Mouse (Mus musculus) gastrocnemius, postnatal 4 days (tissue): ENCODE data around the gene Galnt10. TPM values are rescaled to one million over a fixed set of nuclear protein-coding genes. Genes with fewer than 3 reads are reported as not detected.
"Not testable (repeated sequence)": the region's sequence is repeated elsewhere in the genome, so short reads cannot be mapped to it uniquely, and the experiment has no call there.

Source experiments
- DNase-seq, 2 experiments: peaks; one replicate each; pipeline ENCODE4 v3.0.0; 2021 to 2022; ENCODE audit warnings: low spot score in 2 of 2, mixed read lengths in 2 of 2
- total RNA-seq, 2 experiments: library from RNA; stranded (reverse); gene quantifications; 2 replicates each; pipeline ENCODE4 v1.2.3; 2021

Gene Galnt10
- total RNA-seq, 2 experiments from 2014 or later, result 16.9 to 18.8 TPM

DNA sequence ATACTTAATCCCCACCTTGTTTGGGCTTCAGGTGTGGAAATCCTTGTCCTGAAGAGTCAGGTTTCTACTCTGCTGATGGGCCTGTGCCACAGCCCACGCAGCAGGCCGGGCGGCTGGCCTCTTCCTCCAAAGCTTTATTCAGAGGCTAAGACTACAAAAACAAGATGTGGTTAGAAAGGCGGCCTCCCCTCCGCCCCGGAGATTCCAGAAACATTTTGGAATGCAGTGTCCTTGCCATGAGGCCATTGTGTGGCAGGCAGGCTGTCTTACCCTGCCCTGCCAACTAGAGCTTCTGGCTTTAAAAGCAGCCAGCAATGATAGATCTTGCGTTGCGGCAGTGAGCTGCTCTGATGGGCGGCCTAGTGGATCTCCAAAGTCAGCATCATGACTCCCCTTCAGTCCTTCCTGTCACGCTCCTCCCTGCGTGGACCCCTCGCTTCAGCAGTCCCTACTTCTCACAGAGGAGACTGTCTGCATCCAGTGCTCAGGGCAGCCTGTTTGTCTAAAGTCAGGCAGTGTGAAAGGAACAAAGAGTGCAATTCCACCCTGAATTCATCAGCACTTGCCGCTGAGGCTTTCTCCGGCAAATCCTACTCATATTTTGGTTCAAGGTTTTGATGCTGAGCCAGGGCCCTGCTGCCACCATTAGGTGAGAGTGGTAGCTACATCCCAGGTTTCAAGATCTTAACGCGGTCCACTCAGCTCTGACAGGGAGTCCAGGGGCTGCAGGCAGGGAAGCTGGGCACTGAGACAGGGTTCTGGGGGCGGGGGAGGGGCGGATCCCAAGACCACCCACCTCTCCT, 141.6 kb downstream of the Galnt10 start:
- DNase-seq, result peak in 1 of 2 experiments; percentile 43

- DNase-seq, result no peak
Observed at GRCm38 (mm10) chr11:57787913-57788312, 142.7 kb downstream of the Galnt10 start.

DNA sequence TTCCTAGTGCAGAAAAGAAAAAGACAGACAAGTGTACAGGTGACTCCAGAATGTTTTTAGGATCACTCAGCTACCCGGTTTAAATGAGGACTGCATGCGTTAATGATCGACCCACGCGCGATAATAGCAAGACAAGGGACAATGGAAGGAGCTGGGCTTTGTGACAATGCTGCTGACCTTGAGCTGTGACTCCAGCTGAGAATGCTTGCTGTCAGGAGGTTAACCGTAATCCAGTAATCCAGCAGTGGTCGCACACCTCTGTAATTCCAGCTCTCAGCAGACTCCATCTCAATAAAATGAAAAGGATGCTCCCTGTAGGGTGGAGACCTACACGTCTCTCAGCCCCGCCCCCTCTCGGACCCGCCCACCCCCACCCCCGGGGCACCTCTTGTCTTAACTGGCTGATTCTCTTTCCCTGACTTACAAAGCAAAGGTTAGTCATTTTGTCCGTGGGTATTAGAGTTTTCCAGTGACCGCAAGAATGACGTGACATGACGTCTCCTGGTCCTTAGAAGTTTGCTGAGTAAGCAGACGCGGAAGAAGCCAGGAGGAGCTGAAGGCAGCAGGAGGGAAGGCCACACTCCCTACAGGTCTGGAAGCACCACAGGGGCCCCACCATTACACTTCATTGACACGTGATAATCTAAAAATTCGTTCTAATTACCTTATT, 145.8 kb downstream of the Galnt10 start:
- DNase-seq, result no peak

DNA sequence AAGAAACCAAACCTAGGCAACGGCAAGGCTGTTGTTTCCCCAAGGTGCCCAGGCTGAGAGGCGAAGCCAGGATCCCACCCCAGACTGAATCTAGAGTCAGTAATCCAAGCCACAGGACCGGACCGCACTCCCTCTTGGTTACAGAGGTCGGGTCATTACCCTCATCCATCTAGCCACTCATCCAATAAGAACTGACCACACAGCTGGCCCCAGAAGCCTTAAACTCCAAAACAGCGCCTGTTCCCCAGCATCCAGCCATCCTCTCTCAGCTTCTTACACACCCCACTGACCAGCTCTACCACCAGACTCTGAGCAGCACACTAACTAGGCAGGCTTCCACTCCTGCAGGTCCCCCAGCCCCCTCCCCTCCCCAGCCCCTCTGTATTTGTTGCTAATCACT, 149.8 kb downstream of the Galnt10 start:
- no peak for DNase-seq

GRCm38 (mm10) chr11:57797828-57798227, 152.6 kb downstream of the Galnt10 start:
- no peak for DNase-seq

- DNase-seq, result no peak
Observed at GRCm38 (mm10) chr11:57799456-57799855, 154.2 kb downstream of the Galnt10 start.

GRCm38 (mm10) chr11:57800266-57800951, 155.2 kb downstream of the Galnt10 start:
- no peak for DNase-seq

GRCm38 (mm10) chr11:57800971-57801765, 155.9 kb downstream of the Galnt10 start, which contains the start of gene Sap30l:
TSS of gene Sap30l (plus strand) at chr11:57801637.
- DNase-seq, result peak; percentile 92 to 96

- peak; percentile 71 to 78 for DNase-seq
Observed at GRCm38 (mm10) chr11:57801766-57802510, 156.7 kb downstream of the Galnt10 start.

DNA sequence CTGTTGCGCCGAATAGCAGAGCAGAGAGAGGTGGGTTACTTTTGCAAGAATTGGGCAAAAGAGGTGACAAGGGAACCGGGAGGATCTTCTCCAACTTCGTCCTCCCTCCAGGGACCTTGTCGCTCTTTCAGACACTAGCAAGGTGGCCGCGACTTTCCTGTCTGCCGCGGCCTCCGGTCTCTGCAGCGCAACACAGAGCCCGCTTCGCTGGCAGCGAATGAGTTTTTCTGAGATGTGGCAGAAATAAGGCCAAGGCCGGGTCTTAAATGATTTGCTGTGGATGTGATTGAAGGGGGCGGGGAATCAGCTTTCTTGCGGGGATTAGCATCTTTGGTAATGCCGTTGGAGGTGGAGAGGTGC, 157.2 kb downstream of the Galnt10 start:
- DNase-seq, result no peak

DNA sequence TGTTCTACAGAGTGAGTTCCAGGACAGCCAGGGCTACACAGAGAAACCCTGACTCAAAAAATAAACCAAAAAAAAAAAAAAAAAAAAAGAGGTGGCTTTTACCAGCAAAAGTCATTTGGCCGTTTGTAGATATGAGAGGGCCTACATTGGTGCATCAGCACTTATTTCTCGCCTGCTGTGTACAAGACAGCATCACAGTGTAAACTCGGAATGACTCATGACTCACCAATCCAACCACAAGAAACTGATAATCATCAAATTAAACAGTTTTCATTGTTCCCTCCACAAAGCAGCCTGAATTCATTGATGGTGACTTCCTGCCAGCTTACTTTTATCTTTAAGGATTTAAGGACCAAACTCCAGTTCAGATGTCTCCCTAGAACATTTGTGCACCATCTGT, 159.8 kb downstream of the Galnt10 start:
- no peak for DNase-seq

GRCm38 (mm10) chr11:57809017-57809731, 163.9 kb downstream of the Galnt10 start:
- DNase-seq, result no peak

DNA sequence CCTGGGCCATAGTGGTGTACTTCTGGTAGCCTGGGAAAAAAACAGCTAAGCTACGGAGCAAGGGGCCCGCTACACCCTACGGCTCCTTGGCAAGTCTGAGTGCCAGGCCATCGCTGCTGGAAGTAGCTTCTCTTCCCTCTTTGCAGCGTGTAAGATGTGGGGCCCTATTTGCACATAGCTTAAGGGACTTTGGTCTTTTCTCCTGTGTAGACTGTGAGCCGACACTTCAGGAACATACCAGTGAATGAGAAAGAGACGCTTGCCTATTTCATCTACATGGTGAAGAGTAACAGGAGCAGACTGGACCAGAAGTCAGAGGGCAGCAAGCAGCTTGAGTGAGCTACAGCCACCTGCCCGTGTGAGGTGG, 164.5 kb downstream of the Galnt10 start:
- no peak for DNase-seq

- DNase-seq, result peak in 1 of 2 experiments; percentile 35
Observed at GRCm38 (mm10) chr11:57811006-57811405, 165.8 kb downstream of the Galnt10 start.

GRCm38 (mm10) chr11:57812212-57812611, 167.0 kb downstream of the Galnt10 start:
- no peak for DNase-seq

GRCm38 (mm10) chr11:57813641-57814040, 168.4 kb downstream of the Galnt10 start:
- DNase-seq, result no peak

GRCm38 (mm10) chr11:57818189-57818588, 172.9 kb downstream of the Galnt10 start:
- DNase-seq, result no peak

GRCm38 (mm10) chr11:57819999-57820581, 174.8 kb downstream of the Galnt10 start:
- DNase-seq, result peak; percentile 84 to 86

DNA sequence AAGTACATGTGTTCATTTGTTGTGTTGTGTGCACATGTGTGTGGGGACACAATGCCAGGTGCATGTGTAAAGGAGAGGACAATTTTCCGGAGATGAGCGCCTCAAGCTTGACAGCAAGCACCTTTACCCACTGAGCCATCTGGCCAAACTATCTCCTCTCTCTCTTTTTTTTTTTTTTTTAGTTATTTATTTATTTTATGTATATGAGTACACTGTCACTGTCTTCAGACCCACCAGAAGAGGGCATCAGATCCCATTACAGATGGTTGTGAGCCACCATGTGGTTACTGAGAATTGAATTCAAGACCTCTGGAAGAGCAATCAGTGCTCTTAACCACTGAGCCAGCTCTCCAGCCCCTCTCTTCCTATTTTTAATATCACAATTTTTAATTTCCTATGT, 177.9 kb downstream of the Galnt10 start:
- not testable (repeated sequence) for DNase-seq
